Mouse (Mus musculus): ENCODE measurements around the gene Rap1gap.

Gene Rap1gap

GRCm38 (mm10) chr4:137664433-137664979 is at the start of gene Rap1gap:
Rap1gap (plus strand) TSS chr4:137664726.
- DNase-seq (ENCODE audit: low read depth, low spot score) = no peak

GRCm38 (mm10) chr4:137622847-137623246 is 41.7 kb upstream of the Rap1gap start:
- DNase-seq (ENCODE audit: low read depth, low spot score) = no peak

- DNase-seq (ENCODE audit: low read depth, low spot score) = no peak
Measured at GRCm38 (mm10) chr4:137627476-137628235, 36.9 kb upstream of the Rap1gap start.

- DNase-seq (ENCODE audit: low read depth, low spot score) = no peak
Measured at GRCm38 (mm10) chr4:137628400-137628799, 36.1 kb upstream of the Rap1gap start.

GRCm38 (mm10) chr4:137629354-137629753 is 35.2 kb upstream of the Rap1gap start:
- DNase-seq (ENCODE audit: low read depth, low spot score) = no peak

- DNase-seq (ENCODE audit: low read depth, low spot score) = no peak
Measured at GRCm38 (mm10) chr4:137630153-137630552, 34.4 kb upstream of the Rap1gap start.

GRCm38 (mm10) chr4:137631596-137631995 is 32.9 kb upstream of the Rap1gap start:
- no peak for DNase-seq (ENCODE audit: low read depth, low spot score)

GRCm38 (mm10) chr4:137633394-137633793 is 31.1 kb upstream of the Rap1gap start:
- DNase-seq (ENCODE audit: low read depth, low spot score) = no peak

- no peak for DNase-seq (ENCODE audit: low read depth, low spot score)
Measured at GRCm38 (mm10) chr4:137636597-137636996, 27.9 kb upstream of the Rap1gap start.

GRCm38 (mm10) chr4:137641556-137641955 is 23.0 kb upstream of the Rap1gap start:
- DNase-seq (ENCODE audit: low read depth, low spot score) = no peak

GRCm38 (mm10) chr4:137642101-137642500 is 22.4 kb upstream of the Rap1gap start:
- DNase-seq (ENCODE audit: low read depth, low spot score) = no peak

- no peak for DNase-seq (ENCODE audit: low read depth, low spot score)
Measured at GRCm38 (mm10) chr4:137643459-137643858, 21.1 kb upstream of the Rap1gap start.

GRCm38 (mm10) chr4:137646262-137646661 is 18.3 kb upstream of the Rap1gap start:
- DNase-seq (ENCODE audit: low read depth, low spot score) = no peak

GRCm38 (mm10) chr4:137647648-137648047 is 16.9 kb upstream of the Rap1gap start:
- DNase-seq (ENCODE audit: low read depth, low spot score) = no peak

GRCm38 (mm10) chr4:137648230-137648629 is 16.3 kb upstream of the Rap1gap start:
- no peak for DNase-seq (ENCODE audit: low read depth, low spot score)

- no peak for DNase-seq (ENCODE audit: low read depth, low spot score)
Measured at GRCm38 (mm10) chr4:137650912-137651311, 13.6 kb upstream of the Rap1gap start.

GRCm38 (mm10) chr4:137652835-137653346 is 11.6 kb upstream of the Rap1gap start:
- no peak for DNase-seq (ENCODE audit: low read depth, low spot score)

GRCm38 (mm10) chr4:137655241-137656031 is 9.1 kb upstream of the Rap1gap start:
- no peak for DNase-seq (ENCODE audit: low read depth, low spot score)

GRCm38 (mm10) chr4:137657674-137658073 is 6.9 kb upstream of the Rap1gap start:
- no peak for DNase-seq (ENCODE audit: low read depth, low spot score)

- no peak for DNase-seq (ENCODE audit: low read depth, low spot score)
Measured at GRCm38 (mm10) chr4:137659541-137659940, 5.0 kb upstream of the Rap1gap start.

GRCm38 (mm10) chr4:137660364-137661077 is 4.0 kb upstream of the Rap1gap start:
- DNase-seq (ENCODE audit: low read depth, low spot score) = no peak

GRCm38 (mm10) chr4:137661078-137661450 is 3.5 kb upstream of the Rap1gap start:
- no peak for DNase-seq (ENCODE audit: low read depth, low spot score)

Measured in embryo, embryonic 11.5 days (tissue).